8 mouse cellular contexts compared by ENCODE assay signal in the genomic region with DNA sequence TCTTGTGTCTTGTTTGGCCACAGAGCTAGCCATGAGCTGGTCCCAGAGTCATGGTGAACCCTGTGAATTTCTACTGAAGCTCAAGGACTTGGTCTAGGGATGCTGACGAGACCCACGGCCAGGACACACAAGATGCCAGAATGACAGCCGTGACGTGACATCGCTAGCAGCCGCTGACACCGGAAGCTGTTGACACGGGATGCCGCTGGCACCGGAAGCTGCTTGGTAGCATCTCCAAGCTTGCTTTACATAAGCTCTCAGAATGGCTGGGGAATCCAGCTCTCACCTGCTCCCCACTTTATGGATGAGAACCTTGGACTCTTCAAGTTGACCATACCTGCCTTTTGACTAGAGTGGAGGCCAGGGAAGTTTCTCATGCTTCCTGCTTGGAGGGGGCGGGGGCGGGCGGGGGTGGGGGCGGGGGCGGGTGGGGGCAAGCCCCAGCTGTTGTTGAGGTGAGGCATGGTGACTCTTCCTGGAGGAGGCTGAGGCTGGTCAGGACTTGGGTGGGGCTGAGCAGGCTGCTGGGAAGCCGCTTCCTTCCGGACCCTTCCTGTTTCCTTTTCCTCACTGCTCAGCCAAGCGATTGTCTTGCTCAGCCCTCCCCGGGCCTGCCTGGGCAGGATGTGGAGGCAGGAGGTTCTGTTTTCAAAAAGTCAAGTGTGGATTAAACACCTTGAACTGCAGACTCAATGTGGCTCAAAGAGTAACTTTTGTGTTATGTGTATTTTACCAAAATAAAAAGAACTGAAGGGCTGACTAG. TPM values are rescaled to one million over a fixed set of nuclear protein-coding genes. Genes with fewer than 3 reads are reported as not detected.
DNase-seq lines count a peak whose midpoint lies in the region; ATAC-seq and TF ChIP-seq lines count a peak whose summit lies in the region.

No protein-coding gene starts in this region.

- peaks cover 39% of the 10 kb centered on the region for H3K4me1 ChIP-seq in hindbrain, embryonic 13.5 days (replicated peaks)
- H3K4me1 ChIP-seq in liver, adult 2 months (ENCODE audit: control insufficient read depth, insufficient read depth, low read length): no peaks in the 10 kb centered on the region

- TF ChIP-seq CTCF in liver, adult 2 months (IDR thresholded peaks at IDR 0.05; ENCODE audit: low read depth, low read length): no peak

- H3K9ac ChIP-seq in hindbrain, embryonic 13.5 days: no peak overlapping the region
- H3K9ac ChIP-seq in liver, adult 2 months (ENCODE audit: low read depth, low read length): no peak overlapping the region

- H3K27ac ChIP-seq in hindbrain, embryonic 13.5 days: peak overlapping the region; percentile 30; the same call in 1 of the 2 replicates
- peak overlapping the region; percentile 18; the same call in 1 of the 2 replicates for H3K27ac ChIP-seq in liver, adult 2 months (replicated peaks; ENCODE audit: insufficient read depth, low read depth, low read length)

- H3K79me2 ChIP-seq in liver, adult 2 months (ENCODE audit: control insufficient read depth, insufficient read depth, low read length): no peaks in the 10 kb centered on the region

- WGBS in hindbrain, embryonic 13.5 days: 81% methylated on average over 19 of the region's 19 CpGs
- 78% methylated on average over 18 of the region's 19 CpGs for WGBS in liver, adult 2 months

- no peak overlapping the region for H3K4me3 ChIP-seq in hindbrain, embryonic 13.5 days
- H3K4me3 ChIP-seq in liver, adult 2 months (ENCODE audit: insufficient read depth, low read depth, low read length): no peak overlapping the region

- no peaks in the 10 kb centered on the region for H3K36me3 ChIP-seq in hindbrain, embryonic 13.5 days
- no peaks in the 10 kb centered on the region for H3K36me3 ChIP-seq in liver, adult 2 months (ENCODE audit: control insufficient read depth, insufficient read depth, low read length)
- no peaks in the 10 kb centered on the region for H3K36me3 ChIP-seq in splenic B cell, adult 2 months (ENCODE audit: control insufficient read depth, insufficient read depth, low read length, poor library complexity, severe bottlenecking)

- no peak for TF ChIP-seq POLR2A in liver, adult 2 months (IDR thresholded peaks at IDR 0.05; ENCODE audit: extremely low read depth, insufficient read depth, low read length)

- no peak for ATAC-seq in hindbrain, embryonic 13.5 days (ENCODE audit: low FRiP score)

- peak; percentile 60 to 68 for DNase-seq in adrenal gland, adult (ENCODE audit: inconsistent age in 2 of 2, low spot score in 1 of 2)
- no peak for DNase-seq in adrenal gland, adult 8-10 months
- peak; percentile 58 to 61 for DNase-seq in adrenal gland, postnatal 36 days
- DNase-seq in liver, adult 2 months (ENCODE audit: extremely low read depth, low read depth, low spot score): no peak
- peak; percentile 55 for DNase-seq in splenic B cell, adult 2 months (ENCODE audit: low read depth, low spot score)
- DNase-seq in cerebellum, adult 11 months: no peak
- DNase-seq in cerebellum, postnatal 14 days: no peak

- no peaks in the 10 kb centered on the region for H3K27me3 ChIP-seq in hindbrain, embryonic 13.5 days
- H3K27me3 ChIP-seq in liver, adult 2 months (ENCODE audit: control insufficient read depth, insufficient read depth, low read length): no peaks in the 10 kb centered on the region
- H3K27me3 ChIP-seq in splenic B cell, adult 2 months (ENCODE audit: control insufficient read depth, insufficient read depth, low read length, poor library complexity, severe bottlenecking): no peaks in the 10 kb centered on the region

- H3K9me3 ChIP-seq in hindbrain, embryonic 13.5 days: no peaks in the 10 kb centered on the region

- no peak overlapping the region for H3K4me2 ChIP-seq in hindbrain, embryonic 13.5 days

RNA-seq across cellular contexts. Expression of gene Cstad, which starts 47.2 kb away (rescaled TPM):
- 1 to 10 TPM in 3 of 4 experiments, under 1 TPM in 1; 0.81 to 7.0 (median 4.1) TPM for total RNA-seq in adrenal gland, adult 8-10 months (2022)
- total RNA-seq in adrenal gland, postnatal 36 days (2021): 1 to 10 TPM in 1 of 2 experiments, under 1 TPM in 1; 0.40 to 2.1 TPM
- polyA plus RNA-seq in hindbrain, embryonic 13.5 days (2015; fragmentation: Nextera tagmentation; extraction: Ambion mirVana): 0.77 and 0.83 TPM in 2 replicates
- total RNA-seq in liver, adult 2 months (2014; rRNA removed): 0.46 TPM in 1 of 2 replicates, not detected in the other
- not detected in 2 replicates for polyA plus RNA-seq in liver, adult 2 months (2012; rRNA removed)

Comparison
In these comparisons a context has a peak if more than half of its experiments do, and no peak if none do; other contexts are left out.
1. DNase-seq: peak in adrenal gland, adult (2 of 2), adrenal gland, postnatal 36 days (2 of 2) and splenic B cell, adult 2 months (single experiment); none in adrenal gland, adult 8-10 months (single experiment), liver, adult 2 months (single experiment), cerebellum, adult 11 months (single experiment) and cerebellum, postnatal 14 days (0 of 2).